Mouse (Mus musculus): ENCODE data around the gene Rasgrf2. TPM values are rescaled to one million over a fixed set of nuclear protein-coding genes. Genes with fewer than 3 reads are reported as not detected.
A peak's percentile ranks its signal among the peaks of the same experiment; 100 is the strongest.
"Not testable (repeated sequence)": the region's sequence is repeated elsewhere in the genome, so short reads cannot be mapped to it uniquely, and the experiment has no call there.

Rasgrf2 gene
- 0.05 TPM in 2 replicates for polyA plus RNA-seq (2015; fragmentation: Nextera tagmentation; extraction: Ambion mirVana)

DNA sequence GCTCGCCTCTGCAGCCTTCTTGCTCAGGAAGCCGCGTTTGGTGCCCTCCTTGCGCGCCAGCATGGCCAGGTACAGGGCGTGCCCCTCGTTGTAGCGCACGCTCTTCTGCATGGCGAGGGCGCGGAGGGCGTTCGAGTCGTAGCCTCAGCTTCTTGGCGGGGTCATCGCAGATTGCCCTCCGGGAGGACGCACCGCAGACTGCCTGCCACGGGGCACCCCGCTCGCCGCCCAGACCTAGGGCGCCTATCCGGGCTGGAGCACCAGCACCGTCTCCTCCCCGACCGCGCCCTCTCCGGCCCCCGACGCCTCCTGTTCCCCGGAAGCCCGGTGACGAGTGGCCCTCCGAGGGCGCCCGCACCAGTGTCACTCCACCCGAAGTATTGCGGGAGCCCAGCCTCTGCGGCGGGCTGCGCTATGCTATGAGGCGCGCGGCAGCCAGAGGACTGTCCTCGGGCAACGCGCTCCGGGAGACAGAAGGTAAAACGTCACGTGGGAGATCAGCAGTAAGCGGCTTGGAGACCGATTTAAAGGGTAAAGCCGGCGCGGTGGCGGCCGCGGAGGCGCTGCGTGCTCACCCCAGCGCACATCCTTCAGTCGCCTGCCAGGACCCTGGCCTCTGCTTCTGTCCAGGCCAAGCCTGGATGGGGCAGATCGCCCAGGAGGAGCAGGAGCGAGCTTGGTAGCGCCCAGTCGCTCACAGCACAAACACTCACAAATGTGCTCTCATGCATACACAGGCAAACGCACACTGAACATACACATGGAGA, at the start of gene Rasgrf2:
Rasgrf2 (minus strand) TSS at position 273 of the 767 bp plus-strand sequence.
- WGBS (ENCODE audit: insufficient replicate concordance), result 2% methylated on average over 70 of the region's 70 CpGs
- ATAC-seq, result no peak

GRCm38 (mm10) chr13:92172686-92173085, 41.2 kb upstream of the Rasgrf2 start:
- 79% methylated on average over 8 of the region's 8 CpGs for WGBS (ENCODE audit: insufficient replicate concordance)

More for the DNA sequence above, at the start of gene Rasgrf2:
- Histone ChIP-seq H3K36me3 (replicated peaks; ENCODE audit: insufficient read depth, low read length) (no peaks in the 10 kb centered on the region), H3K9me3 (ENCODE audit: low read length) (no peaks in the 10 kb centered on the region), H3K4me3 (ENCODE audit: low read depth, low read length) (peak within 1 kb of the TSS; percentile 42), H3K4me1 (ENCODE audit: insufficient read depth) (peaks cover 11% of the 10 kb centered on the region; the same call in 1 of the 2 replicates), H3K4me2 (ENCODE audit: low read depth, low read length) (peak within 1 kb of the TSS; percentile 72), H3K27me3 (ENCODE audit: insufficient read depth, low read length) (peaks cover 19% of the 10 kb centered on the region), H3K9ac (replicated peaks) (no peak within 1 kb of the TSS), H3K27ac (ENCODE audit: low read depth) (no peak within 1 kb of the TSS)
- DNase-seq, result peak; percentile 24
- no peak for TF ChIP-seq CTCF (IDR thresholded peaks at IDR 0.05; ENCODE audit: low read depth)
- no peak for TF ChIP-seq EP300 (IDR thresholded peaks at IDR 0.05; ENCODE audit: low read depth)

GRCm38 (mm10) chr13:92150551-92150950, 19.1 kb upstream of the Rasgrf2 start:
- Histone ChIP-seq H3K27me3 (ENCODE audit: insufficient read depth, low read length) (no peaks in the 10 kb centered on the region), H3K9me3 (ENCODE audit: low read length) (no peaks in the 10 kb centered on the region), H3K27ac (ENCODE audit: low read depth) (no peak overlapping the region), H3K4me3 (ENCODE audit: low read depth, low read length) (no peak overlapping the region), H3K36me3 (replicated peaks; ENCODE audit: insufficient read depth, low read length) (no peaks in the 10 kb centered on the region), H3K4me2 (ENCODE audit: low read depth, low read length) (no peak overlapping the region), H3K4me1 (ENCODE audit: insufficient read depth) (no peaks in the 10 kb centered on the region), H3K9ac (replicated peaks) (no peak overlapping the region)
- DNase-seq (no peak), ATAC-seq (no peak)
- TF ChIP-seq EP300 (IDR thresholded peaks at IDR 0.05; ENCODE audit: low read depth) (no peak), CTCF (IDR thresholded peaks at IDR 0.05; ENCODE audit: low read depth) (no peak)
- WGBS (ENCODE audit: insufficient replicate concordance), result 66% methylated on average over 3 of the region's 3 CpGs

More at GRCm38 (mm10) chr13:92172686-92173085, 41.2 kb upstream of the Rasgrf2 start:
- not testable (repeated sequence) for H3K4me1 ChIP-seq (ENCODE audit: insufficient read depth); H3K4me2 ChIP-seq (ENCODE audit: low read depth, low read length); ATAC-seq; H3K9me3 ChIP-seq (ENCODE audit: low read length); H3K27me3 ChIP-seq (ENCODE audit: insufficient read depth, low read length); H3K27ac ChIP-seq (ENCODE audit: low read depth); H3K9ac ChIP-seq (replicated peaks); DNase-seq; H3K4me3 ChIP-seq (ENCODE audit: low read depth, low read length); H3K36me3 ChIP-seq (replicated peaks; ENCODE audit: insufficient read depth, low read length)

GRCm38 (mm10) chr13:92148858-92149257, 17.4 kb upstream of the Rasgrf2 start:
- DNase-seq, result no peak
- WGBS (ENCODE audit: insufficient replicate concordance), result 65% methylated on average over 4 of the region's 4 CpGs

GRCm38 (mm10) chr13:92134792-92135191, 3.3 kb upstream of the Rasgrf2 start:
- H3K36me3 ChIP-seq (replicated peaks; ENCODE audit: insufficient read depth, low read length), result no peaks in the 10 kb centered on the region
- no peak overlapping the region for H3K27ac ChIP-seq (ENCODE audit: low read depth)
- H3K4me2 ChIP-seq (ENCODE audit: low read depth, low read length), result no peak overlapping the region
- ATAC-seq (no peak), DNase-seq (no peak)
- H3K9ac ChIP-seq (replicated peaks), result no peak overlapping the region
- 50% methylated on average over 3 of the region's 3 CpGs for WGBS (ENCODE audit: insufficient replicate concordance)
- H3K4me3 ChIP-seq (ENCODE audit: low read depth, low read length), result no peak overlapping the region
- peaks cover 19% of the 10 kb centered on the region for H3K27me3 ChIP-seq (ENCODE audit: insufficient read depth, low read length)
- H3K9me3 ChIP-seq (ENCODE audit: low read length), result no peaks in the 10 kb centered on the region
- TF ChIP-seq EP300 (IDR thresholded peaks at IDR 0.05; ENCODE audit: low read depth), result no peak
- TF ChIP-seq CTCF (IDR thresholded peaks at IDR 0.05; ENCODE audit: low read depth), result no peak
- peaks cover 11% of the 10 kb centered on the region; the same call in 1 of the 2 replicates for H3K4me1 ChIP-seq (ENCODE audit: insufficient read depth)

More at GRCm38 (mm10) chr13:92148858-92149257, 17.4 kb upstream of the Rasgrf2 start:
- Histone ChIP-seq H3K9ac (replicated peaks) (no peak overlapping the region), H3K27ac (ENCODE audit: low read depth) (no peak overlapping the region), H3K36me3 (replicated peaks; ENCODE audit: insufficient read depth, low read length) (no peaks in the 10 kb centered on the region), H3K4me3 (ENCODE audit: low read depth, low read length) (no peak overlapping the region), H3K4me1 (ENCODE audit: insufficient read depth) (no peaks in the 10 kb centered on the region), H3K9me3 (ENCODE audit: low read length) (peaks cover 5% of the 10 kb centered on the region), H3K27me3 (ENCODE audit: insufficient read depth, low read length) (no peaks in the 10 kb centered on the region), H3K4me2 (ENCODE audit: low read depth, low read length) (no peak overlapping the region)
- TF ChIP-seq EP300 (IDR thresholded peaks at IDR 0.05; ENCODE audit: low read depth) (no peak), CTCF (IDR thresholded peaks at IDR 0.05; ENCODE audit: low read depth) (no peak)
- no peak for ATAC-seq

DNA sequence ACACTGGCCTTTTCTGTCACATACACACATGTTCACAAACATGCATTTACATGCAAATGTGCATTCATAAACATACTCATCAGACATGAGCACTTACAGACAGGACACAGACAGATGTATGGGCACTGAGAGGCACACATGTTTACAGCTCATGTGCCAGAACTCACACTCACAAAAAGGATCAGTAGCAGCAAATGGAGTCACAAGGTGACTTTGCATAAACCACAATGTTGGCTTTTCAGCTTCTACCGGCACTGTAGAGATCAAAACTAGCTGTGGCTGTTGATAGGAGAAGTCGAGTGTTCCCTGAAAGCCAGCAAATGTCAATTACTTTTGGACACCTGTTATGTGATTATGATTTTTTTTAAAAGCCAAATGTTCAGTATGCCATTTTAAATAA, 1.1 kb upstream of the Rasgrf2 start:
- no peak overlapping the region for H3K9ac ChIP-seq (replicated peaks)
- H3K36me3 ChIP-seq (replicated peaks; ENCODE audit: insufficient read depth, low read length), result no peaks in the 10 kb centered on the region
- DNase-seq, result no peak
- peaks cover 19% of the 10 kb centered on the region for H3K27me3 ChIP-seq (ENCODE audit: insufficient read depth, low read length)
- H3K4me3 ChIP-seq (ENCODE audit: low read depth, low read length), result no peak overlapping the region
- H3K4me1 ChIP-seq (ENCODE audit: insufficient read depth), result peaks cover 11% of the 10 kb centered on the region; the same call in 1 of the 2 replicates
- H3K27ac ChIP-seq (ENCODE audit: low read depth), result no peak overlapping the region
- no peak for ATAC-seq
- 33% methylated on average over 2 of the region's 2 CpGs for WGBS (ENCODE audit: insufficient replicate concordance)
- no peak for TF ChIP-seq CTCF (IDR thresholded peaks at IDR 0.05; ENCODE audit: low read depth)
- no peak for TF ChIP-seq EP300 (IDR thresholded peaks at IDR 0.05; ENCODE audit: low read depth)
- no peaks in the 10 kb centered on the region for H3K9me3 ChIP-seq (ENCODE audit: low read length)
- no peak overlapping the region for H3K4me2 ChIP-seq (ENCODE audit: low read depth, low read length)

Measured in liver, postnatal 0 days (tissue).